Mouse (Mus musculus): Measurements from ENCODE around the gene Dzip1l. TPM values are rescaled to one million over a fixed set of nuclear protein-coding genes. Genes with fewer than 3 reads are reported as not detected.

Gene Dzip1l
- total and polyA plus RNA-seq, 2 experiments from 2014 or later: 7.2 to 30.5 TPM

GRCm38 (mm10) chr9:99703711-99704110, 74.4 kb downstream of the Dzip1l start:
- Histone ChIP-seq H3K27ac (ENCODE audit: low read depth) (no peak overlapping the region), H3K9me3 (replicated peaks; ENCODE audit: control insufficient read depth, low read length) (no peaks in the 10 kb centered on the region), H3K4me1 (ENCODE audit: control insufficient read depth, insufficient read depth) (no peaks in the 10 kb centered on the region), H3K4me2 (ENCODE audit: low read depth, low read length) (no peak overlapping the region), H3K4me3 (ENCODE audit: low read depth, low read length) (no peak overlapping the region), H3K27me3 (ENCODE audit: control insufficient read depth, insufficient read depth, low read length) (no peaks in the 10 kb centered on the region), H3K36me3 (replicated peaks; ENCODE audit: control insufficient read depth, insufficient read depth, low read length) (no peaks in the 10 kb centered on the region), H3K9ac (replicated peaks; ENCODE audit: low read depth, low read length) (no peak overlapping the region)
- ATAC-seq (ENCODE audit: insufficient read depth, low read depth) (no peak), DNase-seq (ENCODE audit: low spot score) (no peak)
- 73% methylated on average over 6 of the region's 6 CpGs for WGBS
- TF ChIP-seq EP300 (IDR thresholded peaks at IDR 0.05; ENCODE audit: low read depth): no peak
- TF ChIP-seq CTCF (IDR thresholded peaks at IDR 0.05; ENCODE audit: low read depth): no peak

- H3K36me3 ChIP-seq (replicated peaks; ENCODE audit: control insufficient read depth, insufficient read depth, low read length): no peaks in the 10 kb centered on the region
- H3K27ac ChIP-seq (ENCODE audit: low read depth): no peak overlapping the region
- no peaks in the 10 kb centered on the region for H3K9me3 ChIP-seq (replicated peaks; ENCODE audit: control insufficient read depth, low read length)
- TF ChIP-seq CTCF (IDR thresholded peaks at IDR 0.05; ENCODE audit: low read depth) (no peak), EP300 (IDR thresholded peaks at IDR 0.05; ENCODE audit: low read depth) (no peak)
- H3K4me2 ChIP-seq (ENCODE audit: low read depth, low read length): no peak overlapping the region
- no peak for ATAC-seq (ENCODE audit: insufficient read depth, low read depth)
- H3K4me3 ChIP-seq (ENCODE audit: low read depth, low read length): no peak overlapping the region
- 85% methylated on average over 6 of the region's 6 CpGs for WGBS
- H3K4me1 ChIP-seq (ENCODE audit: control insufficient read depth, insufficient read depth): no peaks in the 10 kb centered on the region
- H3K9ac ChIP-seq (replicated peaks; ENCODE audit: low read depth, low read length): no peak overlapping the region
- DNase-seq (ENCODE audit: low spot score): no peak
- H3K27me3 ChIP-seq (ENCODE audit: control insufficient read depth, insufficient read depth, low read length): no peaks in the 10 kb centered on the region
Measured at GRCm38 (mm10) chr9:99706264-99706663, 77.0 kb downstream of the Dzip1l start.

GRCm38 (mm10) chr9:99707425-99708126, 78.3 kb downstream of the Dzip1l start:
- Histone ChIP-seq H3K4me1 (ENCODE audit: control insufficient read depth, insufficient read depth) (no peaks in the 10 kb centered on the region), H3K4me3 (ENCODE audit: low read depth, low read length) (no peak overlapping the region), H3K9me3 (replicated peaks; ENCODE audit: control insufficient read depth, low read length) (no peaks in the 10 kb centered on the region), H3K4me2 (ENCODE audit: low read depth, low read length) (no peak overlapping the region), H3K36me3 (replicated peaks; ENCODE audit: control insufficient read depth, insufficient read depth, low read length) (no peaks in the 10 kb centered on the region), H3K27me3 (ENCODE audit: control insufficient read depth, insufficient read depth, low read length) (no peaks in the 10 kb centered on the region), H3K27ac (ENCODE audit: low read depth) (no peak overlapping the region), H3K9ac (replicated peaks; ENCODE audit: low read depth, low read length) (no peak overlapping the region)
- TF ChIP-seq EP300 (IDR thresholded peaks at IDR 0.05; ENCODE audit: low read depth): no peak
- TF ChIP-seq CTCF (IDR thresholded peaks at IDR 0.05; ENCODE audit: low read depth): no peak
- no peak for DNase-seq (ENCODE audit: low spot score)
- no peak for ATAC-seq (ENCODE audit: insufficient read depth, low read depth)
- 72% methylated on average over 11 of the region's 11 CpGs for WGBS

- DNase-seq (ENCODE audit: low spot score) (no peak), ATAC-seq (ENCODE audit: insufficient read depth, low read depth) (no peak)
- WGBS: 83% methylated on average over 22 of the region's 22 CpGs
- Histone ChIP-seq H3K27ac (ENCODE audit: low read depth) (no peak overlapping the region), H3K4me2 (ENCODE audit: low read depth, low read length) (no peak overlapping the region), H3K27me3 (ENCODE audit: control insufficient read depth, insufficient read depth, low read length) (no peaks in the 10 kb centered on the region), H3K9me3 (replicated peaks; ENCODE audit: control insufficient read depth, low read length) (no peaks in the 10 kb centered on the region), H3K36me3 (replicated peaks; ENCODE audit: control insufficient read depth, insufficient read depth, low read length) (no peaks in the 10 kb centered on the region), H3K4me1 (ENCODE audit: control insufficient read depth, insufficient read depth) (no peaks in the 10 kb centered on the region), H3K4me3 (ENCODE audit: low read depth, low read length) (no peak overlapping the region), H3K9ac (replicated peaks; ENCODE audit: low read depth, low read length) (no peak overlapping the region)
- TF ChIP-seq CTCF (IDR thresholded peaks at IDR 0.05; ENCODE audit: low read depth) (no peak), EP300 (IDR thresholded peaks at IDR 0.05; ENCODE audit: low read depth) (no peak)
Measured at GRCm38 (mm10) chr9:99709588-99710248, 80.4 kb downstream of the Dzip1l start.

GRCm38 (mm10) chr9:99710297-99710696, 81.0 kb downstream of the Dzip1l start:
- no peaks in the 10 kb centered on the region for H3K9me3 ChIP-seq (replicated peaks; ENCODE audit: control insufficient read depth, low read length)
- no peaks in the 10 kb centered on the region for H3K27me3 ChIP-seq (ENCODE audit: control insufficient read depth, insufficient read depth, low read length)
- no peaks in the 10 kb centered on the region for H3K4me1 ChIP-seq (ENCODE audit: control insufficient read depth, insufficient read depth)
- no peak overlapping the region for H3K4me3 ChIP-seq (ENCODE audit: low read depth, low read length)
- H3K27ac ChIP-seq (ENCODE audit: low read depth): no peak overlapping the region
- DNase-seq (ENCODE audit: low spot score): no peak
- 74% methylated on average over 4 of the region's 4 CpGs for WGBS
- H3K9ac ChIP-seq (replicated peaks; ENCODE audit: low read depth, low read length): no peak overlapping the region
- H3K36me3 ChIP-seq (replicated peaks; ENCODE audit: control insufficient read depth, insufficient read depth, low read length): no peaks in the 10 kb centered on the region
- no peak overlapping the region for H3K4me2 ChIP-seq (ENCODE audit: low read depth, low read length)
- no peak for ATAC-seq (ENCODE audit: insufficient read depth, low read depth)
- no peak for TF ChIP-seq EP300 (IDR thresholded peaks at IDR 0.05; ENCODE audit: low read depth)
- TF ChIP-seq CTCF (IDR thresholded peaks at IDR 0.05; ENCODE audit: low read depth): no peak
